Mouse (Mus musculus) adrenal gland, postnatal 25 days (tissue): ENCODE measurements around the gene Tmtc4. TPM values are rescaled to one million over a fixed set of nuclear protein-coding genes. Genes with fewer than 3 reads are reported as not detected.

Experiments
- DNase-seq: peaks from one replicate; pipeline ENCODE4 v3.0.0; 2021; ENCODE audit warnings: mixed read lengths
- total RNA-seq: library from RNA; stranded (reverse); gene quantifications from 2 replicates; pipeline ENCODE4 v1.2.3, GENCODE M21; 2021

Tmtc4 gene
- total RNA-seq, 1 experiment from 2014 or later = 22.3 TPM

DNA sequence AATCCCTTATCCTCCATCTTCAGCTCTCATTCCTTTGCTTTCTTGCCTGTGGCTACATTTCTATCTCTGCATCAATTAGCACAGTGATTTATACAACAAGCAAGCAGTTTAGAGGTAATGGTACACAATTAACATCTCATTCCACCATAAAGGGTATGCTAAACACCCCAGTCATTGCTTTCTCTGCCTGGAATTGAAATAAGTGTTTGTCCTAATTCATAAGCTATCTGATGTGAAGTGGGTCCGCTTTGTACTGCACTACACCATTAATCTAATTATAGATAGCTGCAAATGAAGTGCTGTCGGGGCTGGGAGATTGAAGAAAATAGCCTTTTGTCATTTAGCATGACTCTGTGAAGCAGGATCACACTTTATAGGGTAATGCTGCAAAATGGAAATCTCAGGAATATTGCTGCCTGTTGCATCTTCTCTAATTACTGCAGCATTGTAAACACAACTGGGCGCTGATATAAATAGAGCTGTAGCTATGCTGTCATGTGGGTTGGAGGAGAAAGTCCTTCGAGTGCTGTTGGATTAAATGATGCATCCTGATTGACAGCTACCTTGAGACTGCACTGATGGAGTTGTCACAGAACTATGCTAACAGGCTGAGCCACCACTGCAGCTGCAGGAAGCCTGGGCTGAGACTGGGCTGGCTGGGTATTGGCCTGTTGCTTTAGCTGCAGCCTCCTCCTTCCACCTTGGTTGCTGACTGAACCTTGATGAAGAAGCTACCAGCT, 111.8 kb downstream of the Tmtc4 start:
- DNase-seq = no peak

- peak; percentile 72 for DNase-seq
These were observed 114.0 kb downstream of the Tmtc4 start for GRCm38 (mm10) chr14:122869831-122870230.

Other genes starting within 250 kb of the Tmtc4 start
- 44.9 and 60.4 TPM in 2 replicates for gene Ggact, start 70.3 kb downstream of the Tmtc4 start, total RNA-seq